Mouse (Mus musculus) T-helper 17 cell (primary cell): ENCODE measurements at regions not wholly inside any gene's neighbourhood (a gene's known extent, or its start where the extent isn't known, plus 50 kb on each side); places are given as distances from the start of the nearest gene placed in this dataset.

Experiments used
- in situ Hi-C, 2 experiments: fragments of 300-600 bp; cut with MboI, MseI; formaldehyde crosslinking; loops; 1 replicate in 1 of 2; 2 replicates in 1 of 2; pipeline ENCODE4 v1.15.1; 2025; ENCODE audit warnings: high pct_unique_total_duplicates in 2 of 2

- in situ Hi-C loops: loop anchor here in 1 of 2 experiments (25.0 kb wide), 1 partner anchor 1589 kb away; no protein-coding TSS in a partner anchor
Measured at GRCm38 (mm10) chr6:13523463-13524202, 84.3 kb downstream of the Tmem168 start.

DNA sequence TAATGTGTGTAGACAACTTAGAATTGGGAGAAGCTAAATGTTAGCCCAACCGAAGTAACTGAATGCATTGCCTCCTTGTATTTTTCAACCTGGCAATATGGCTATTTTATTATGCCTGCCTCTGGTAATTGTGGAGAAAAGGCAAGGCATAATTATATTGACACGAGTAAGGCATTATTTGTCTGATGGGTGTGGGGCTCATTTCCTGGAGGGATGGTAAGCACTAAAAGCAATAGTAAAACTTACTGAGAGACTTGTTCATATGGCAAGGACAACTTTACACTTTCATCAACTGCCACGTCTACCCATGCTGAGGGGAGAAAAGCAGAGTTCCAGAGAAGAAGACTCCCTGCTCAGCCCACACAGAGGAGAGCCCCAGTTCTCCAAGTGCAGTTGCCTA lies 93.8 kb downstream of the Tmem168 start:
- in situ Hi-C loops: loop anchor here in 1 of 2 experiments (25.0 kb wide), 1 partner anchor 1598 kb away; no protein-coding TSS in a partner anchor

DNA sequence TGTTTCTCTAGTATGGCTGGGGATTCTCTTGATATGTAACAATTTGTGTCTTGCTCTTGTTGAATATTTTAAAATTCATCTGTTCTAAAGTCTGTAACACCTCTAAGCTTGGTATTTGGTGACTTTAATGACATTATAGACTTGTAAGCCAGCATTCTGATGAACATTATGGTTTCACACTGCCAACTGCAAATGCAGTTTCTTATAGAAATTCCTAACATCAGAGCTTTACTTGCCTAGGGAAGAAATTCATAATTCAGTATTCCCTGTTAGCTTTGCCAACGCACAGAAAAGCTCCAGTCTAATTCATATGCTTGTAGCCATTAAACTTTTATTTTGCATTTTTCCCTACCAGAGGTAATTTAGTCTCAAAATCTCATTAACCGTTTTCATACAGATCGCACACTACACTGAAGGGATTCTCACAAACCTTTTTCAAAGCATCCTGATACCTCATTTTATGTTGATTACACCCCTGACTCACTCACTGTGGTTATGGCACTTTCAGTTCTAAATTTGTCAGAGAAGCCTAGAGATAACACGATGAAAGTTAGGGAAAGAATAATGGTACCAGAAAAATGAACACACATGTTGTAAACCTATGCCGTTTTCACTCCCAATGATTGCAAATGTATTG lies 131.3 kb downstream of the Tmem168 start:
- in situ Hi-C loops: no loop called here

DNA sequence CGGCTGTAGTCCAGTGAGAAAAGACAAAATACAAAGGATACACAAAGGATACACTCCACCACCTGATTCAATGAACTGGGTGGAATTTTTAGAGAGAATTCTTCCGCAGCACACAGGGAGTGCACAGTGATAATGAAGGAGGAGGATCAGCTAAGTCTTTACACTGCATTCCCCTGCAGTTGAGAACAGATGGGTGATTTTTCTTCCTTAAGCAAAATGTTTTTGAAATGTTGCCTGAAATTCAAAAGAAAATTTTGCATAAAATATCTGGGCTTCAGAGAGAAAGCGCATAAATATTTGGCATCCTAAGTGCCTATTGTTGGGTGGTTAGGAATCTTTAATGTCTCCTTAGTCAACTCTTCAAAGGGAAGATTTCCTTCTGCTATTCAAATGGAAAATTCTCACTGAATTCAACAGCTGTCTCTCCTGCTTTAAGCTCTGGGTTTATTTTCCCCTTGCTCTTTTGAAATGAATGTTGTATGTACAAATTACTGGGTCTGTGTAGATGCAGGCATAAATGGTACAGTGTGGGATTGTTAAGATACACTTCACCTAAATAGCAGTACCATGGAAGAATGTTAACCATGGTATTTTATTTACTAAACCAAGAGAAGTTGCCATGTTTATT lies 158.6 kb downstream of the Tmem168 start:
- in situ Hi-C loops: no loop called here

DNA sequence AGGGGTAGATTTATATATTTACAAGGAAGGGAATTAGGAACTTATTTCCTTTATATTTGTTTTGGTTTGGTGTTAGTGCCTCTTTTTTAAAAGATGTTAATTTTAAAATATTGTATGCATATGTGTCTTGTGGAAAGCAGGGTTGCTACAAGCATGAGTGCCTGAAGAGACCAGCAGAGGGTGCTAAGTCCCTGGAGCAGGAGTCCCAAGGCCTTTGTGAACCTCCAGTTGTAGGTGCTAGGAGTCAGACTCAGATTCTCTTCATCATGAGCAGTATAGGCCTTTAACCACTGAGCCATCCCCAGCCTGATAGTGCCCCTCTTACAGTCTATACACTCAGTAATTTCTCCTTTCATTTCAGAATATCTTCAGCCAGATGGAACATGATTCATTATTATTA lies 189.0 kb upstream of the Vwde start:
- in situ Hi-C loops: loop anchor here in 1 of 2 experiments (5.0 kb wide), 1 partner anchor 399 kb away; no protein-coding TSS in a partner anchor

GRCm38 (mm10) chr6:13413092-13413491 lies 188.3 kb upstream of the Vwde start:
- in situ Hi-C loops: loop anchor here in 1 of 2 experiments (5.0 kb wide), 1 partner anchor 399 kb away; no protein-coding TSS in a partner anchor

GRCm38 (mm10) chr6:13384469-13384868 lies 159.7 kb upstream of the Vwde start:
- in situ Hi-C loops: no loop called here

GRCm38 (mm10) chr6:13383211-13383610 lies 158.4 kb upstream of the Vwde start:
- in situ Hi-C loops: no loop called here

- in situ Hi-C loops: no loop called here
Measured at GRCm38 (mm10) chr6:13380819-13381218, 156.1 kb upstream of the Vwde start.

- in situ Hi-C loops: no loop called here
Measured at GRCm38 (mm10) chr6:13379727-13380126, 155.0 kb upstream of the Vwde start.

DNA sequence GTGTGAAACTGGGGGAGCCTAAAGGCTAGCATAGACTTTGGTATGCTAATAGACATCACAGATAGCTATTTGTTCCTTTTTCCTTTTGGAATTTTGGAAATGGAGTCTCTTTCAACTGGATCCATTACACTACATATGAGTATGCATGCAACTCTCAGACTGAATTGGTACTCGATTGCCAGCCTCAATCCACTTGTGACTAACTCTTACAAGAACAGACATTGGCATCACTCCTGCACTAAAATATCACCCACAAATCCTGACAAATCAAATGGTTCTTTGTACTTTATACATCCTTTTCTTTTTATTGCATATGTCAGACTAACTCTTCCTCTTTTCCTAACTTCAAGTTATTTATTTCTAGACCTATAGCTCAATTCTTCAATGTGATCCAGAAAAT lies 149.1 kb upstream of the Vwde start:
- in situ Hi-C loops: no loop called here

GRCm38 (mm10) chr6:13369709-13370296 lies 145.0 kb upstream of the Vwde start:
- in situ Hi-C loops: no loop called here
